Mouse (Mus musculus) monocyte, adult 5-6 weeks (primary cell): ENCODE measurements around the gene Ccr5. TPM values are rescaled to one million over a fixed set of nuclear protein-coding genes. Genes with fewer than 3 reads are reported as not detected.
A peak's percentile ranks its signal among the peaks of the same experiment; 100 is the strongest.
"Not testable (repeated sequence)": the region's sequence is repeated elsewhere in the genome, so short reads cannot be mapped to it uniquely, and the experiment has no call there.

Experiments used
- ATAC-seq: fragments of 153-309, 156-312 bp; replicated peaks from 2 replicates; pipeline ENCODE4 v1.8.0; 2017; ENCODE audit warnings: mild to moderate bottlenecking; ENCODE audit not compliant: low TSS enrichment, insufficient number of reproducible peaks, severe bottlenecking, poor library complexity, low FRiP score
- total RNA-seq: library from RNA; stranded (forward); fragments of 200-1000, 200-491, 200-594 nt; gene quantifications from 3 replicates; pipeline ENCODE4 v1.2.3, GENCODE M21; 2017

Ccr5 gene
- total RNA-seq, result 16.7 to 74.3 TPM (median 20.7 TPM) in 3 replicates

- peak; percentile 37; the same call in 1 of the 2 replicates for ATAC-seq
These were observed at the start of gene Ccr5 for GRCm38 (mm10) chr9:124121387-124122184. TSS of gene Ccr5 (plus strand) at chr9:124121543.

- no peak for ATAC-seq
These were observed 41.5 kb upstream of the Ccr5 start for GRCm38 (mm10) chr9:124079803-124080202.

GRCm38 (mm10) chr9:124080471-124080870 is 40.9 kb upstream of the Ccr5 start:
- ATAC-seq, result not testable (repeated sequence)

GRCm38 (mm10) chr9:124090441-124090840 is 30.9 kb upstream of the Ccr5 start:
- ATAC-seq, result no peak

GRCm38 (mm10) chr9:124099127-124099526 is 22.2 kb upstream of the Ccr5 start:
- no peak for ATAC-seq

GRCm38 (mm10) chr9:124100357-124100756 is 21.0 kb upstream of the Ccr5 start:
- ATAC-seq, result no peak

GRCm38 (mm10) chr9:124101723-124102122 is 19.6 kb upstream of the Ccr5 start, which contains the start of gene Ccr2:
TSS of gene Ccr2 (plus strand) at chr9:124101950.
- ATAC-seq, result no peak

GRCm38 (mm10) chr9:124103199-124103598 is 18.1 kb upstream of the Ccr5 start:
- peak; percentile 72 for ATAC-seq

- no peak for ATAC-seq
These were observed 16.1 kb upstream of the Ccr5 start for GRCm38 (mm10) chr9:124105196-124105595.

- no peak for ATAC-seq
These were observed 14.1 kb upstream of the Ccr5 start for GRCm38 (mm10) chr9:124107232-124107631.

- ATAC-seq, result no peak
These were observed 12.8 kb upstream of the Ccr5 start for GRCm38 (mm10) chr9:124108356-124109127.

- no peak for ATAC-seq
These were observed 9.3 kb upstream of the Ccr5 start for GRCm38 (mm10) chr9:124111997-124112396.

GRCm38 (mm10) chr9:124112591-124113239 is 8.6 kb upstream of the Ccr5 start:
- peak; percentile 98 for ATAC-seq

- ATAC-seq, result no peak
These were observed 7.6 kb upstream of the Ccr5 start for GRCm38 (mm10) chr9:124113777-124114176.

- peak; percentile 96 for ATAC-seq
These were observed 2.9 kb upstream of the Ccr5 start for GRCm38 (mm10) chr9:124118489-124118888.

- peak; percentile 63 for ATAC-seq
These were observed 4.2 kb downstream of the Ccr5 start for GRCm38 (mm10) chr9:124125576-124125975.

- peak; percentile 54 for ATAC-seq
These were observed 5.0 kb downstream of the Ccr5 start for GRCm38 (mm10) chr9:124126373-124126772.

- ATAC-seq, result no peak
These were observed 6.1 kb downstream of the Ccr5 start for GRCm38 (mm10) chr9:124127412-124127811.

GRCm38 (mm10) chr9:124128379-124128778 is 7.0 kb downstream of the Ccr5 start:
- ATAC-seq, result peak; percentile 53; the same call in 1 of the 2 replicates
